Mouse (Mus musculus) lung, adult 2 months (tissue): ENCODE data around the gene Sox21.

Experiments used
- CTCF ChIP-seq: fragments of 200-500 bp; IDR thresholded peaks from 2 replicates; pipeline ENCODE4 v1.5.1; 2011; ENCODE audit warnings: mild to moderate bottlenecking, low read length, control low read depth; ENCODE audit not compliant: insufficient read depth
- POLR2A ChIP-seq: fragments of 200-500 bp; IDR thresholded peaks from 2 replicates; pipeline ENCODE4 v1.6.1; 2011; ENCODE audit warnings: low read depth, mild to moderate bottlenecking, control low read depth, low read length, borderline replicate concordance; ENCODE audit errors: extremely low read depth

DNA sequence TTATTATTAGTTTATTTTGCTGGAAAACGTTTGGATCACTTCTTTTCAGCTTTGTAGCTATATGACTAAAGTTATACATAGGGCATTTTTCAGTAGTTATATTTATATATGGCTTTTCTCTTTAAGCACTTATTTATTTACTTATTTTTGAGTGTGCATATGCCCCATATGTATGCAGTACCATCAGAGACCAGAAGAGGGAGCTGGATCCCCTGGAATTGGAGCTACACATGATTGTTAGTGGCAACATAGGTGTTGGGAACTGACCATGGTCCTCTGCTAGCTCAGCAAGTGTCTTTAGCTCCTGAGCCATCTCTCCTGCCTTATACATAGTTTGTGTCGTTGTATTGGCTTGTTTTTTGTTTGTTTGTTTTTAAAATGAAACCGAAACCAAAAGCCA is 29.5 kb downstream of the Sox21 start:
- TF ChIP-seq POLR2A (no peak), CTCF (no peak)
